Mouse (Mus musculus): ENCODE results near the gene Stra6. TPM values are rescaled to one million over a fixed set of nuclear protein-coding genes. Genes with fewer than 3 reads are reported as not detected.

Gene Stra6
- total and polyA plus RNA-seq, 2 experiments from 2014 or later = 8.8 to 20.8 TPM

DNA sequence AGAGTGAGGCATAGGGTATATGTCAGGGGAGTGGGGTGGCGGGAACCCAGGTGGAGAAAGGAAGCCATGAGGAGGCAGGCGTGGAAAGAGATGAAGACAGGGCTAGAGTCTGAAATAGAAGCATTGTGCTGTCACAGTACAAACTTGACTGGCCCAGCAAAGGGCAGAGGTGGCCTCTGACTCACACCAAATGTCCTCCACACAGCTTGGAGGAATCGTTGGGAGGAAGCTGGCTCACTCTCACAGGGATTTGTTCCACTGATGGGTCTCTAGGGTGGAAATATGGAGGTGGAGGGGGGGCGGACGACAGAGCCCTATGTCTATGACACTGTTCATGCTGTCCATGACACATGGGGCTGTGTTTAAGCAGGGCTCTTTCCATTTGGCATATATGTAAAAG lies 99.6 kb downstream of the Stra6 start:
- no peak for TF ChIP-seq CTCF (IDR thresholded peaks at IDR 0.05)
- H3K27ac ChIP-seq (ENCODE audit: low read depth, low read length) = no peak overlapping the region
- no peaks in the 10 kb centered on the region for H3K36me3 ChIP-seq (ENCODE audit: insufficient read depth, low read length)
- no peak overlapping the region for H3K9ac ChIP-seq (replicated peaks; ENCODE audit: low read length, poor library complexity, severe bottlenecking)
- H3K27me3 ChIP-seq (ENCODE audit: insufficient read depth, low read length) = no peaks in the 10 kb centered on the region
- no peaks in the 10 kb centered on the region for H3K9me3 ChIP-seq (ENCODE audit: low read length)
- no peak overlapping the region for H3K4me3 ChIP-seq (ENCODE audit: low read depth, low read length)
- no peaks in the 10 kb centered on the region for H3K4me1 ChIP-seq (ENCODE audit: insufficient read depth, low read length)
- 74% methylated on average over 5 of the region's 5 CpGs for WGBS
- DNase-seq (ENCODE audit: low spot score) (no peak), ATAC-seq (ENCODE audit: low FRiP score) (no peak)
- H3K4me2 ChIP-seq (ENCODE audit: low read depth, low read length, poor library complexity, severe bottlenecking) = no peak overlapping the region

DNA sequence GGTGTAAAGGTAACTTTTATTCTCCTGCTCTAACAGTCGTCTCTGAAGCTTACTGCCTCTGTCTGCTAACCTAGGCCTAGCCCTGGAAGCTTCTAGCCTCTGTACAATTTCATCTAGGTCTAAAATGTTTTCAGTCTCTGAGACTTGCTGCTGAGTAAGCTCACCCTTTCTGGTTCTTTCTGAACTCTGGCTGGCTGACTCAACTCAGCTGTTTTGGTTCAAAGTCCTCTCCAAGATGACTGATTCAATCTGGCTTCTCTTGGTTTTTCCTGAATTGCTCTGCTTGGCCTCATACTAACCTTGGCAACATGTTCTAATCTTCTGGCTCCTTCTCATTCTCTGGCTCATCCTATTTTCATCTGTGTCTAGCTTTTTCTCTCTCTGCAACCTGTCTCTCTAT lies 102.2 kb downstream of the Stra6 start:
- no peaks in the 10 kb centered on the region for H3K4me1 ChIP-seq (ENCODE audit: insufficient read depth, low read length)
- no peak overlapping the region for H3K27ac ChIP-seq (ENCODE audit: low read depth, low read length)
- H3K36me3 ChIP-seq (ENCODE audit: insufficient read depth, low read length) = no peaks in the 10 kb centered on the region
- no peak overlapping the region for H3K4me2 ChIP-seq (ENCODE audit: low read depth, low read length, poor library complexity, severe bottlenecking)
- no peaks in the 10 kb centered on the region for H3K27me3 ChIP-seq (ENCODE audit: insufficient read depth, low read length)
- H3K9ac ChIP-seq (replicated peaks; ENCODE audit: low read length, poor library complexity, severe bottlenecking) = no peak overlapping the region
- no peak for DNase-seq (ENCODE audit: low spot score)
- 81% methylated on average over 1 of the region's 1 CpGs for WGBS
- no peak for TF ChIP-seq CTCF (IDR thresholded peaks at IDR 0.05)
- no peaks in the 10 kb centered on the region for H3K9me3 ChIP-seq (ENCODE audit: low read length)
- no peak for ATAC-seq (ENCODE audit: low FRiP score)
- no peak overlapping the region for H3K4me3 ChIP-seq (ENCODE audit: low read depth, low read length)

DNA sequence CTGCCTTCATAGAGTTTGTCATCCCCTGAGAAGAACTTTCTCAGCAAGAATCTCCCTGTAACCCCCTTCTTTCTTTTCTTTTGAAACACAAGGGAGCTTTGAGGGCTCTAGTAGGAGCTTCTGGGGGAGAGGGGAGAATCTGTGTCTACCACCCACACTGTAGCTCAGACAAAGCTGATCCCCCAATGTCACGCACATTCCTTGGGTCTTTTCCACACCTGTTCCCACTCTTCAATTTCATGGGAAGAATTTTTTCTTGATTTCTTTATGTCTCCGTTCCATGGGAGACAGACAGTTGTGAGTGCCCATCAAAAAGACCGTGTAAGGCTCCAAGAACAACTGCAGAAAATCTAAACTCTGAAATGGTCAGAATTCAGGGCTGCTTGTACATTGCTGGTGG lies 105.3 kb downstream of the Stra6 start:
- no peaks in the 10 kb centered on the region for H3K27me3 ChIP-seq (ENCODE audit: insufficient read depth, low read length)
- no peaks in the 10 kb centered on the region for H3K36me3 ChIP-seq (ENCODE audit: insufficient read depth, low read length)
- H3K4me3 ChIP-seq (ENCODE audit: low read depth, low read length) = no peak overlapping the region
- no peak for TF ChIP-seq CTCF (IDR thresholded peaks at IDR 0.05)
- H3K9me3 ChIP-seq (ENCODE audit: low read length) = no peaks in the 10 kb centered on the region
- DNase-seq (ENCODE audit: low spot score) (no peak), ATAC-seq (ENCODE audit: low FRiP score) (no peak)
- H3K27ac ChIP-seq (ENCODE audit: low read depth, low read length) = no peak overlapping the region
- 62% methylated on average over 3 of the region's 3 CpGs for WGBS
- H3K4me2 ChIP-seq (ENCODE audit: low read depth, low read length, poor library complexity, severe bottlenecking) = no peak overlapping the region
- H3K9ac ChIP-seq (replicated peaks; ENCODE audit: low read length, poor library complexity, severe bottlenecking) = no peak overlapping the region
- H3K4me1 ChIP-seq (ENCODE audit: insufficient read depth, low read length) = no peaks in the 10 kb centered on the region

DNA sequence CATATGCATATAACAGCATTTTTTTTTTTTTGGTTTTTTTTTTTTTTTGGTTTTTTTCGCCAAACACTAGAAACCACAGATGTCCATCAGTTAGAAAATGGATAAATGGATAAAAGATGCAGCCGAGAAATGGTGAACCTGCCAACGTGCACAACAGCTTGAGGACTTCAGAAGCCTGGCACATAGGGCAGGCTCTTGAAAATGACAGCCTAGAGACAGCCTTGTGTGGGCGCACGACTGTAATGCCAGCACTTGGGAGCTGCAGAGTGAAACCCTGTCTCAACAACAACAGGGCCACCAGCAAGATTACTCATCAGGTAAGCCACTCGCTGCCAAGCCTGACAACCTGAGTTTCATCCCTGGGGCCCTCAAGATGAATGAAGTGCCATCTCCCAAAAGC lies 105.8 kb downstream of the Stra6 start:
- H3K4me1 ChIP-seq (ENCODE audit: insufficient read depth, low read length) = no peaks in the 10 kb centered on the region
- WGBS = 84% methylated on average over 6 of the region's 6 CpGs
- no peaks in the 10 kb centered on the region for H3K36me3 ChIP-seq (ENCODE audit: insufficient read depth, low read length)
- no peak overlapping the region for H3K4me3 ChIP-seq (ENCODE audit: low read depth, low read length)
- no peak overlapping the region for H3K9ac ChIP-seq (replicated peaks; ENCODE audit: low read length, poor library complexity, severe bottlenecking)
- no peak for ATAC-seq (ENCODE audit: low FRiP score)
- H3K27ac ChIP-seq (ENCODE audit: low read depth, low read length) = no peak overlapping the region
- H3K27me3 ChIP-seq (ENCODE audit: insufficient read depth, low read length) = no peaks in the 10 kb centered on the region
- DNase-seq (ENCODE audit: low spot score) = no peak
- H3K4me2 ChIP-seq (ENCODE audit: low read depth, low read length, poor library complexity, severe bottlenecking) = no peak overlapping the region
- TF ChIP-seq CTCF (IDR thresholded peaks at IDR 0.05) = no peak
- H3K9me3 ChIP-seq (ENCODE audit: low read length) = no peaks in the 10 kb centered on the region

DNA sequence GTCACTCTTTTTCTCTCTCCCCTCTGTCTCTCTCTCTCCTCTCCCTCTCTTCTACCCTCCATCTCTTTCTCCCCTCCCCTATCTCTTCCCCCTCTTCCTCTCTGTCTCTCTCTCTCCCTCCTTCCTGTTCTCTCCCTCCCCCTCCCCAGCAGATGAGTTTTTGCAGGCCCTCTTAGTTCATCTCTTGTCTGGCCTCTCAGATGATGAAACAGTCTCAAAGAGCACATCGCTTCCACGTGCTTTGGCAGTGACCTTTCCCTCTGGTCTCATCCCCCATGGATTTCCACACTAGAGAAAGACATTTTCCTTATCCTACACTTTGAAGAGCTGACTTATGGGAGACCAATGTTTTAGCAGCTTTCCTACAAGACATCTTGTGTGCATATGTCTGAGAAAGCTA lies 109.3 kb downstream of the Stra6 start:
- no peak overlapping the region for H3K4me3 ChIP-seq (ENCODE audit: low read depth, low read length)

DNA sequence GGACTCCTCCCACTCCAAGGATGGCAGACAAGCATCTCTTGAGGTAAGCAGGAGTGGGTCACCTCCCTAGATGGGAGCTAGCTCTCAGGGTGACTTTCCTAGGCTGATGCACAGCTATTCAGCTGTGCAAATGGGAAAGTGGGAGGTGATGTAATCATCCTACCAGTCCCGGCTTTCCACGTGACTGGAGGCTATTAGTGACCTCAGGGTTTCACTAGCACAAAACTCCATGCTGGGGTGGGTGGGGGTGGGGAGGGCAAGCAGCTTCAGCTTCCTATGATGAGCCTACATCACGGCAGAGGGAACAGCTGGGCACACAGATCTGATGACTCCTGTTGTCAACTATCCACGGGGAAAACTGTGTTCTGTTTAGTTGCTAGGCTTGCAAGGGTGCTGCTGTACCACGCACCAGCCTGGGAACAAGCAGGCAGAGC lies 111.2 kb downstream of the Stra6 start:
- H3K9ac ChIP-seq (replicated peaks; ENCODE audit: low read length, poor library complexity, severe bottlenecking) = no peak overlapping the region
- ATAC-seq (ENCODE audit: low FRiP score) (no peak), DNase-seq (ENCODE audit: low spot score) (no peak)
- 43% methylated on average over 5 of the region's 5 CpGs for WGBS
- no peaks in the 10 kb centered on the region for H3K27me3 ChIP-seq (ENCODE audit: insufficient read depth, low read length)
- H3K4me1 ChIP-seq (ENCODE audit: insufficient read depth, low read length) = no peaks in the 10 kb centered on the region
- H3K27ac ChIP-seq (ENCODE audit: low read depth, low read length) = no peak overlapping the region
- H3K9me3 ChIP-seq (ENCODE audit: low read length) = no peaks in the 10 kb centered on the region
- no peak for TF ChIP-seq CTCF (IDR thresholded peaks at IDR 0.05)
- no peak overlapping the region for H3K4me2 ChIP-seq (ENCODE audit: low read depth, low read length, poor library complexity, severe bottlenecking)
- H3K36me3 ChIP-seq (ENCODE audit: insufficient read depth, low read length) = no peaks in the 10 kb centered on the region
- no peak overlapping the region for H3K4me3 ChIP-seq (ENCODE audit: low read depth, low read length)

More for the DNA sequence above, 109.3 kb downstream of the Stra6 start:
- 77% methylated on average over 2 of the region's 2 CpGs for WGBS
- Histone ChIP-seq H3K27me3 (ENCODE audit: insufficient read depth, low read length) (no peaks in the 10 kb centered on the region), H3K27ac (ENCODE audit: low read depth, low read length) (no peak overlapping the region), H3K36me3 (ENCODE audit: insufficient read depth, low read length) (no peaks in the 10 kb centered on the region), H3K4me2 (ENCODE audit: low read depth, low read length, poor library complexity, severe bottlenecking) (no peak overlapping the region), H3K4me1 (ENCODE audit: insufficient read depth, low read length) (no peaks in the 10 kb centered on the region), H3K9me3 (ENCODE audit: low read length) (no peaks in the 10 kb centered on the region), H3K9ac (replicated peaks; ENCODE audit: low read length, poor library complexity, severe bottlenecking) (no peak overlapping the region)
- DNase-seq (ENCODE audit: low spot score) (no peak), ATAC-seq (ENCODE audit: low FRiP score) (no peak)
- no peak for TF ChIP-seq CTCF (IDR thresholded peaks at IDR 0.05)

All from midbrain, postnatal 0 days (tissue).